Mouse (Mus musculus) stomach, embryonic 16.5 days (tissue): Measurements from ENCODE around the gene Rgs9. TPM values are rescaled to one million over a fixed set of nuclear protein-coding genes. Genes with fewer than 3 reads are reported as not detected.

Experiments
- ATAC-seq: fragments of 200-750 bp; cut with Nextera tagmentation; 2 replicates; pipeline ENCODE4 v1.8.0; 2017; ENCODE audit warnings: moderate number of reproducible peaks, moderate TSS enrichment; ENCODE audit not compliant: insufficient read depth, low FRiP score
- H3K27ac ChIP-seq: fragments of 300-500 bp; sonication (generic); 2 replicates; pipeline ENCODE4 v1.5.1; 2014; ENCODE audit warnings: low read length
- H3K27me3 ChIP-seq: fragments of 300-500 bp; sonication (generic); 2 replicates; pipeline ENCODE4 v1.6.1; 2014; ENCODE audit warnings: low read length, control low read depth, mixed read lengths; ENCODE audit not compliant: control insufficient read depth, insufficient read depth
- H3K36me3 ChIP-seq: fragments of 300-500 bp; sonication (generic); 2 replicates; pipeline ENCODE4 v1.6.1; 2014; ENCODE audit warnings: low read length; ENCODE audit not compliant: control insufficient read depth, insufficient read depth
- H3K4me1 ChIP-seq: fragments of 300-500 bp; sonication (generic); 2 replicates; pipeline ENCODE4 v1.6.1; 2014; ENCODE audit warnings: low read length, control low read depth, mixed read lengths; ENCODE audit not compliant: control insufficient read depth, insufficient read depth
- H3K4me2 ChIP-seq: fragments of 300-500 bp; sonication (generic); 2 replicates; pipeline ENCODE4 v1.6.1; 2014; ENCODE audit warnings: low read depth, low read length, mixed read lengths
- H3K4me3 ChIP-seq: fragments of 300-500 bp; sonication (generic); replicated peaks from 2 replicates; pipeline ENCODE4 v1.5.1; 2014; ENCODE audit warnings: mild to moderate bottlenecking, low read length
- H3K9ac ChIP-seq: fragments of 300-500 bp; sonication (generic); 2 replicates; pipeline ENCODE4 v1.6.1; 2014; ENCODE audit warnings: low read length
- H3K9me3 ChIP-seq: fragments of 300-500 bp; sonication (generic); replicated peaks from 2 replicates; pipeline ENCODE4 v1.6.1; 2016; ENCODE audit warnings: low read length, control low read depth; ENCODE audit not compliant: control insufficient read depth
- WGBS: fragments of 180-500 bp; shearing (Covaris S2); extraction: QIAGEN DNeasy Blood & Tissue Kit; methylation state at CpG from one replicate; pipeline ENCODE4 v1.1.7; 2014; 5-methylcytosine and 5-hydroxymethylcytosine counted together
- polyA plus RNA-seq: library from polyadenylated mRNA; unstranded; fragments of >200 nt; fragmentation: Nextera tagmentation; extraction: Ambion mirVana; gene quantifications from 2 replicates; pipeline ENCODE4 v1.2.1, GENCODE M21; 2015

The Rgs9 gene
- polyA plus RNA-seq, 1 experiment from 2014 or later: 2.3 TPM

DNA sequence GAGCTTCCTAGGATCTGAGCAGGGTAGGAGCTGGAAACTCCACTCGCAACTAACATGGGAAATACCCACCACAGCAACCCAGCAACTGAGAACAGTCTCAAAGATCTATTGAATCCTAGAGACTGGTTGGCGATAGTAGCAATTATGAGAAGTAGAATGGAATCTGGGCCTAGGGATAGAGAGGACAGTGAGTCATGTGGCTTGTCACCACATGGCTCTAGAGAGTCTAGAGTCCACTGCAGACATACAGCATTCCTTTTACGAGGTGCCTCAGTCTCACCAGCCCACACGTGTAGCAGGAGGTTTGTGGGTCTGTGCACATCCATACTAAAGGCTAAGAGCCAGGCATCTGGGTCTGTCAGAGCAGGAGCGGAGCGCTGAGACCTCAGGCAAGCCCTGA lies 59.3 kb downstream of the Rgs9 start:
- no peaks in the 10 kb centered on the region for H3K4me1 ChIP-seq
- ATAC-seq: no peak
- no peak overlapping the region for H3K27ac ChIP-seq
- H3K27me3 ChIP-seq: no peaks in the 10 kb centered on the region; the same call in 1 of the 2 replicates
- H3K9me3 ChIP-seq: no peaks in the 10 kb centered on the region
- no peak overlapping the region for H3K4me3 ChIP-seq
- H3K36me3 ChIP-seq: no peaks in the 10 kb centered on the region
- WGBS: 84% methylated on average over 6 of the region's 6 CpGs
- H3K9ac ChIP-seq: no peak overlapping the region
- no peak overlapping the region for H3K4me2 ChIP-seq

DNA sequence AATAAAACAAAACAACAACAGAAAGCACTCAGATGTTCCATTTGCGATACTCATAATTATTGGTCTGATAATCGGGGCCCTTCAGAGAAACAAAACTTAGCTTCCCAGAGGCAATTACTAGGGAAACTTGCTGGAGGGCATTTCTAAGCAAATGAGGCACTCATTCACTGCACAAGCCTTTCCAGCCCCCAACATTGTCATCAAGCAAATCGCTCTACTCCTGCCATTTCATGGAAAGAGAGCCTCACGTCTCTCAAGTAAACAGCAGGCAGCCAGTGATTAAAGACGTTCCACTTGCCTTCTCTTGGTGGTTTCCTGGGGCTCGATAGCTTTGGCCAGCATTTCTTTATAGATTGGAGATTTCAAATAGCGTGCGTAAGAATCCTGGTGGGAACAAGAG lies 60.1 kb downstream of the Rgs9 start:
- WGBS: 62% methylated on average over 8 of the region's 8 CpGs
- H3K4me1 ChIP-seq: no peaks in the 10 kb centered on the region

DNA sequence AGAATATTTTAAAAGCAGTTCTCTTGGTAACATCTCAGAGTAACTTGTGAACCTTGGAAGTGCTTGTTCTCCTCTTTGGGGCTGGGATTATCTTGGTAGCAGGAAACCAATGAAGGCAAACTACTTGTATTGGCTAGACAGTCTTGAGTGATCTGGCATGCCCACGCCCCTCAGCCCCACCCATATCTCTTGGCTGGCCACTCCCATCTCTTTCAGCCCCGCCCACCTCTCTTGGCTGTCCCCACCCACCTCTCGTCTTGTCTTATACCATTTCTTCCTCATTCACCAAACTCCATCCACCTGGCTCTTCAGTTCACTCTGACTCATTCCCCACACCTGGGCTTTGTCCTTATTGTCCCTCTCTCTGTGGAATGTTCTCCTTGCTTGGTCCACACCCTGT lies 64.3 kb downstream of the Rgs9 start:
- ATAC-seq: no peak
- 52% methylated on average over 3 of the region's 3 CpGs for WGBS
- Histone ChIP-seq H3K27ac (no peak overlapping the region), H3K4me3 (no peak overlapping the region), H3K9me3 (no peaks in the 10 kb centered on the region), H3K9ac (no peak overlapping the region), H3K4me2 (no peak overlapping the region), H3K27me3 (no peaks in the 10 kb centered on the region), H3K36me3 (no peaks in the 10 kb centered on the region), H3K4me1 (no peaks in the 10 kb centered on the region)

More for the DNA sequence above, 60.1 kb downstream of the Rgs9 start:
- H3K36me3 ChIP-seq: no peaks in the 10 kb centered on the region
- H3K9ac ChIP-seq: no peak overlapping the region
- H3K9me3 ChIP-seq: no peaks in the 10 kb centered on the region
- no peak overlapping the region for H3K4me2 ChIP-seq
- no peak overlapping the region for H3K4me3 ChIP-seq
- no peak for ATAC-seq
- no peaks in the 10 kb centered on the region; the same call in 1 of the 2 replicates for H3K27me3 ChIP-seq
- no peak overlapping the region for H3K27ac ChIP-seq

DNA sequence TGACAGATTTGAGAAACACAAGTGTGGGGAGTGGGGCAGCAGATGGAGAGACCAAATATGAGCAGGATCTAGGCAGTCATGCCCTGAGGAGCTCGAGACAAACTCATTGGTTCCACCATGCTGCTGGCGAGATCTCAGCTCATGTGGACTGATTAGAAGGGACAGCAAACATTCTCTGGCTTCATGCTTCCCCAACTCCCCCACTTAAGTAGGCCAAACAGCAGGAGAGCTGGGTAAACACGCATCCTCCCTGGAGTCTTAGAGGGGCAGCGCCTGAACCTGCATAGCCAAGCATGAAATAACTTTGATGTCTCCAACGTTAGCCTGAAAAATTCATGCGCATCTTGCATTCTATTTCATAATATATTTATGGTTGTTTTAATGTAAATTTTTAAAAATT lies 65.1 kb downstream of the Rgs9 start:
- ATAC-seq: no peak
- WGBS: 71% methylated on average over 6 of the region's 6 CpGs
- Histone ChIP-seq H3K27ac (no peak overlapping the region), H3K27me3 (no peaks in the 10 kb centered on the region), H3K36me3 (no peaks in the 10 kb centered on the region), H3K4me2 (no peak overlapping the region), H3K9ac (no peak overlapping the region), H3K9me3 (no peaks in the 10 kb centered on the region), H3K4me3 (no peak overlapping the region), H3K4me1 (no peaks in the 10 kb centered on the region)

DNA sequence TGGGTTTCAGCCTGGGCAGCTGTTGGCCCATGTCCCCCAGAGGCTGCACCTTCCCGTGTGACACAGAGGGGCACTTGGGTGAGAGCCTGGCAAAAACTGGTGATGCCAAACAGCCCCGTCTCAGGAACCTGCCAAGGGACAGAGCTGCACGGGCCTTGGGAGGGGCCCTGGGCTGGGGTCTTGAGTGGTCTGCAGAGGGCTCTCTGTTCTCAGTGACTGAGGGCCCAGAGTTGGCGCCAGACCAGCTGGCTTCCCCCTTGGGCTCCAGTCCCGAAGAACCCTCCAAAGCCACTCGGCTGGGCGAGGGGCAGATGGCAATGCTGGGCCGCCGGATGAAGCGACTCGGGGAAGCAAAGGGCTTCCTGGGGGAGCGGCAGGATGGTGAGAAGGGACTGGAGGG lies 70.8 kb downstream of the Rgs9 start:
- Histone ChIP-seq H3K27ac (no peak overlapping the region), H3K36me3 (no peaks in the 10 kb centered on the region), H3K9me3 (no peaks in the 10 kb centered on the region), H3K4me1 (no peaks in the 10 kb centered on the region), H3K9ac (no peak overlapping the region), H3K4me2 (no peak overlapping the region), H3K4me3 (no peak overlapping the region), H3K27me3 (no peaks in the 10 kb centered on the region)
- WGBS: 78% methylated on average over 12 of the region's 12 CpGs
- 0 out of 2 replicates have a peak, but pooled peaks have one; percentile 44 for ATAC-seq

DNA sequence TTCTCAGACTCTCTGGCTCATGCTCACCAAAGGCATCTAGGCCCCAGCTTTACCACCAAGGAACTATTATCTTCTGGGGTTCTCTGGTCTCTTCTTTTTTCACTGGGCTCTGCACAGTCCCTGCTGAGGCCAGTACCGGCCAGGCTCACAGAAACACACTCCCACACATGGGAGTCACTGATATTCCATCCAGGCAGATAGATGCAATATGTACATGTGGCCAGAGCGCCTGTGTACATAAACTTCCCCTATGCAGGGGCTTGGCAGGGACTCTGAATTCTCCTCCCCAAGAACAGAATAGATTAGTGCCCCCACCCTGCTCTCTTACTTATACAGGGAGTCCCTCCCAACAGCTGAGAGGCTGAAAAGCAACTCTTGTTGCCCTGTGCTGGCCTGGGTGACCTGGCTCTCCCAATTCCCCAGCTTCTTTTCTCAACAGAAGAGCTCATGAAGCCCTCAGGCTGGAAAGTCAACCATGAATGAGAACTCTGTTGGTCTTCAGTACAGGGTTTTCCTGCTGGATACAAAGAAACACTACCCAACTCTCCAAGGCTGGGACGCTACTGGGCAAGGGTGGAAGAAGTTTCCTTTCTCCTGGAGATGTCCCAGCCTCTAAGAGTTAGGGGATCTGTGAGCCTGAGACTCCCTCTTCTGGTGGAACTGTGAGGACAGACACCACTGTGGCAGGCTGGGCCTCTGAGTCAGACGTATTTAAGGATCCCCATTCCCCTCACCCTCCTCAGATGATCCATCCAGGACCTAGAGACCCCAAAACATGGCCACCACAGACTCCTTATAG lies 76.5 kb downstream of the Rgs9 start:
- Histone ChIP-seq H3K27me3 (no peaks in the 10 kb centered on the region), H3K9ac (no peak overlapping the region), H3K4me3 (no peak overlapping the region), H3K36me3 (no peaks in the 10 kb centered on the region), H3K4me2 (no peak overlapping the region), H3K27ac (no peak overlapping the region), H3K4me1 (no peaks in the 10 kb centered on the region), H3K9me3 (no peaks in the 10 kb centered on the region)
- ATAC-seq: peak; percentile 53; the same call in 1 of the 2 replicates
- 35% methylated on average over 4 of the region's 4 CpGs for WGBS

DNA sequence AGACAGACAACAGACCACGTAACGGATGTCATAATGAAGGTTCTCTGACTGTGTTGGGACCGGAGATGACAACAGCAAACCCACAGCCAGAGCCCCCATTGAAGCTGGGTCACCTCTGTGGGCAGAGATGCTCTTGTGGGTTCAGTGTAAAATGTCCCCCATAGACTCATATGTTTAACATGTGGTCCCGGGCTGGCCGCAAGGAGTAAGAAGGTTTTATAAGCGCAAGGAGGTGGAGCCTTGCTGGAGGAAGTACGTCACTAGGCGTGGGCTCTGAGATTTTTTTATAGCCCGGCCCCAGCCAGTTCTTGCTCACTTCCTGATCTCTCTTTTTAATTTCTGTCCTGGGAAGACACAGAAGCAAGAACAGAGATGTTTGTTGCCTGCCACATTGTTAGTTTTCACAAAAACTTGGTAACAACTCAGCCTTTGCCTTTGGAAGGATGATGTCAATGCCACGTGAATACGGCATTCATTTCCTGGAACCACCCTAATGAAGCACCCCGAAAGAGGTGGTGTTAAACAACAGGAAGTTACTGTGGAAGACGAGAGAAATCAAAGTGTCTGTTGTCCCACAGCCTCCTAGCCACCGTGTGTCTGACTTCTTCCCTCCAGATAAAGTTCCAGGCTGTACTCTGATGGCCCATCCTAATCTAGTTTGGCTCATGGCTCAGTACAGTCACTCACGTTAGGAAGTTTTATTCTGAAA lies 79.1 kb downstream of the Rgs9 start:
- H3K4me2 ChIP-seq: no peak overlapping the region
- no peak overlapping the region for H3K27ac ChIP-seq
- 71% methylated on average over 15 of the region's 15 CpGs for WGBS
- H3K9ac ChIP-seq: no peak overlapping the region
- H3K4me1 ChIP-seq: no peaks in the 10 kb centered on the region
- no peaks in the 10 kb centered on the region for H3K27me3 ChIP-seq
- no peaks in the 10 kb centered on the region for H3K36me3 ChIP-seq
- no peak overlapping the region for H3K4me3 ChIP-seq
- H3K9me3 ChIP-seq: no peaks in the 10 kb centered on the region
- ATAC-seq: no peak

DNA sequence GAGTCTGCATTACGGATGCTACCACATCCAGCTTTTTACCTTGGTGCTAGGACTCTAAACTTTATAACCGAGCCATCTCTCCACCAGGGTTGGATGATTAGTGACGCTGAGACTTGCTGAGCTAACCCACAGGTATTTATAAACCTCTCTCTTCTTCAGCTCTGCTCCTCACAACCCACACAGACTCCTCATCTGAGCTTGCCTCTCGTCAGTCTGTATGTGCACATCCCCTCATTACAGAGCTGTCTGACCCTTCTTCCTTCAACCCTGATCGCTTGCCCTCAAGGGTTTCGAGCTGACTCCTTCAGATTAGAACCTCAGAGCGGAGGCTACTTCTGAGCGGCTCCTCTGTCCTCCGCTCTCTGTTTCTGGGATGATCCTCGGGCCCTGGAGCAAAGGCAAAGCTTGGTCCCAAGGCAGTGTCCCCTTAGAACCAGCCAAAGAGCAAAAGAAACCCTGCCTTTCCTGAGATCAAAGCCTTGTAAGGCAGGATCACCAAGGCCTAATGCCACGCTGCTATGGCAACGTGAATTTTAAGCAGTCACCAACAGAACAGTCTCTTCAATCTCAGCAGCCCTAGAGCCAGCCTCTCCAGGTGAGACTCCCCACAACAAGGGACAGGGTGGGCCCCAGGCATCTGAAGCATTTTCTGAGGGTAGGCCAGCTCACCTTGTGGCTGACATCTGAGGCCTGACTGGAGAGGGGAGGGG lies 79.9 kb downstream of the Rgs9 start:
- WGBS: 59% methylated on average over 12 of the region's 12 CpGs
- Histone ChIP-seq H3K4me1 (no peaks in the 10 kb centered on the region), H3K4me2 (no peak overlapping the region), H3K4me3 (no peak overlapping the region), H3K9me3 (no peaks in the 10 kb centered on the region), H3K9ac (no peak overlapping the region), H3K27me3 (no peaks in the 10 kb centered on the region), H3K36me3 (no peaks in the 10 kb centered on the region), H3K27ac (no peak overlapping the region)
- no peak for ATAC-seq

DNA sequence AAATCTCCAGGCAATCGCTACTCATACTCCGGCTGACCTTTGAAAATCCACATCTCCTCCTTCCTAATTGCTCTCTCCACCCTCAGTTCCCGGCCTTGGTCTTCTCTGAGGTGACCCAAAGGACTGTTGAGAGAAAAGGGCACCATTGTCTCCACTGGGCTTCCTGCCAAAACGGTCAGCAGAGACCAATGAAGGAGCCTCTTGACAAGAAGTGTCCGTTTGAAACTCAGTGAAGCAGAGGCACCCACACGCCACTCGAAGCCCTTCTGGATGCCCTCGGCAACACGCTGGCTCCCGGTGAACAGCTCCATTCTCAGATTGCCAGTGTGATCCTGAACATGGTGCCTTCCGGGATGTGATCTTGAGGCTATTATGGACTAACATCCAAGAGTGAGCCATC lies 87.2 kb downstream of the Rgs9 start:
- Histone ChIP-seq H3K4me1 (no peaks in the 10 kb centered on the region), H3K4me3 (no peak overlapping the region), H3K9me3 (no peaks in the 10 kb centered on the region), H3K27ac (no peak overlapping the region), H3K9ac (no peak overlapping the region), H3K27me3 (no peaks in the 10 kb centered on the region), H3K4me2 (no peak overlapping the region), H3K36me3 (no peaks in the 10 kb centered on the region)
- no peak for ATAC-seq
- 62% methylated on average over 11 of the region's 11 CpGs for WGBS
